Mouse (Mus musculus): ENCODE measurements around the gene Pqbp1. TPM values are rescaled to one million over a fixed set of nuclear protein-coding genes. Genes with fewer than 3 reads are reported as not detected.

Pqbp1 gene
- total and polyA plus RNA-seq, 2 experiments from 2014 or later = 136 to 232 TPM

- peak; percentile 67 for TF ChIP-seq CTCF (IDR thresholded peaks at IDR 0.05)
- Histone ChIP-seq H3K27ac (ENCODE audit: low read depth, low read length) (no peak overlapping the region), H3K4me1 (ENCODE audit: insufficient read depth, low read length) (no peaks in the 10 kb centered on the region), H3K36me3 (ENCODE audit: insufficient read depth, low read length) (no peaks in the 10 kb centered on the region), H3K4me3 (ENCODE audit: low read depth, low read length) (no peak overlapping the region), H3K9me3 (ENCODE audit: low read length) (no peaks in the 10 kb centered on the region), H3K27me3 (ENCODE audit: insufficient read depth, low read length) (no peaks in the 10 kb centered on the region), H3K9ac (replicated peaks; ENCODE audit: low read length, poor library complexity, severe bottlenecking) (no peak overlapping the region), H3K4me2 (ENCODE audit: low read depth, low read length, poor library complexity, severe bottlenecking) (no peak overlapping the region)
- DNase-seq (ENCODE audit: low spot score) (peak; percentile 42), ATAC-seq (ENCODE audit: low FRiP score) (no peak)
- WGBS = 49% methylated on average over 2 of the region's 2 CpGs
Observed at GRCm38 (mm10) chrX:7854578-7854977, 44.5 kb downstream of the Pqbp1 start.

DNA sequence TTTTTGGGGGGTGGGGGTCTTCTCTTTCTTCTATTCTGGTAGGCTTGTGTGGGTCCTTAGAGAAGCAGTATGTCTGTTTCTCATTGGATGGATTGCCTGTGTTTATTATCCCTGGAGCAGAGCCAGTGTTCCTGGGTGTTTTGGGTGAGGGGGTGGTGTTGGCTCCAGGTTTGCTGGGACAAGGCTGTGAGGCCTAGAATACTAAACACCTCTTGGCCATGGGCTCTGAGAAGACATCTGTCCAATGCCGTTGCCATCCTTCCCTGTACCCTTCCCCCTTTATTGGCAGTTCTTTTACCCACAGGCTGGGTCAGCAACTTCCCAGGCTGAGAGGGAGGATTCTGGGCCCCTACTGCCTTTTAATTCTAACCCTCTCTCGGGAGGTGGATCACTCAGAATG lies 51.2 kb downstream of the Pqbp1 start:
- no peak for TF ChIP-seq CTCF (IDR thresholded peaks at IDR 0.05)
- H3K27ac ChIP-seq (ENCODE audit: low read depth, low read length) = no peak overlapping the region
- no peak overlapping the region for H3K4me2 ChIP-seq (ENCODE audit: low read depth, low read length, poor library complexity, severe bottlenecking)
- 54% methylated on average over 2 of the region's 2 CpGs for WGBS
- 0 out of 2 replicates have a peak, but pooled peaks cover 3% of the 10 kb centered on the region for H3K36me3 ChIP-seq (ENCODE audit: insufficient read depth, low read length)
- no peaks in the 10 kb centered on the region for H3K4me1 ChIP-seq (ENCODE audit: insufficient read depth, low read length)
- no peaks in the 10 kb centered on the region for H3K27me3 ChIP-seq (ENCODE audit: insufficient read depth, low read length)
- H3K9ac ChIP-seq (replicated peaks; ENCODE audit: low read length, poor library complexity, severe bottlenecking) = no peak overlapping the region
- DNase-seq (ENCODE audit: low spot score) (peak; percentile 68), ATAC-seq (ENCODE audit: low FRiP score) (no peak; the same call in 1 of the 2 replicates)
- H3K4me3 ChIP-seq (ENCODE audit: low read depth, low read length) = no peak overlapping the region
- no peaks in the 10 kb centered on the region for H3K9me3 ChIP-seq (ENCODE audit: low read length)

Other genes with a start within 250 kb of the Pqbp1 start
- gene Prickle3, start 242.0 kb downstream of the Pqbp1 start, total RNA-seq (2014; rRNA removed) = 0.99 and 1.6 TPM in 2 replicates
- 1.1 and 1.3 TPM in 2 replicates for gene Prickle3, start 242.0 kb downstream of the Pqbp1 start, polyA plus RNA-seq (2015; fragmentation: Nextera tagmentation; extraction: Ambion mirVana)
- gene Plp2, start 227.9 kb downstream of the Pqbp1 start, total RNA-seq (2014; rRNA removed) = 9.1 and 16.4 TPM in 2 replicates
- 18.9 and 20.0 TPM in 2 replicates for gene Plp2, start 227.9 kb downstream of the Pqbp1 start, polyA plus RNA-seq (2015; fragmentation: Nextera tagmentation; extraction: Ambion mirVana)
- not detected in 2 replicates for gene Magix, start 218.0 kb downstream of the Pqbp1 start, total RNA-seq (2014; rRNA removed)
- gene Magix, start 218.0 kb downstream of the Pqbp1 start, polyA plus RNA-seq (2015; fragmentation: Nextera tagmentation; extraction: Ambion mirVana) = 0.07 and 0.13 TPM in 2 replicates
- 11.9 and 25.1 TPM in 2 replicates for gene Gpkow, start 202.1 kb downstream of the Pqbp1 start, total RNA-seq (2014; rRNA removed)
- 41.6 and 42.3 TPM in 2 replicates for gene Gpkow, start 202.1 kb downstream of the Pqbp1 start, polyA plus RNA-seq (2015; fragmentation: Nextera tagmentation; extraction: Ambion mirVana)
- gene Wdr45, start 184.9 kb downstream of the Pqbp1 start, total RNA-seq (2014; rRNA removed) = 34.6 and 42.0 TPM in 2 replicates
- gene Wdr45, start 184.9 kb downstream of the Pqbp1 start, polyA plus RNA-seq (2015; fragmentation: Nextera tagmentation; extraction: Ambion mirVana) = 27.2 and 30.5 TPM in 2 replicates
- gene Gm45208, start 177.0 kb downstream of the Pqbp1 start, total RNA-seq (2014; rRNA removed) = 0.71 TPM in 1 of 2 replicates, not detected in the other
- gene Gm45208, start 177.0 kb downstream of the Pqbp1 start, polyA plus RNA-seq (2015; fragmentation: Nextera tagmentation; extraction: Ambion mirVana) = not detected in 2 replicates
- gene Praf2, start 170.8 kb downstream of the Pqbp1 start, total RNA-seq (2014; rRNA removed) = 110 and 134 TPM in 2 replicates
- 136 and 146 TPM in 2 replicates for gene Praf2, start 170.8 kb downstream of the Pqbp1 start, polyA plus RNA-seq (2015; fragmentation: Nextera tagmentation; extraction: Ambion mirVana)
- gene Ccdc120, start 148.4 kb downstream of the Pqbp1 start, total RNA-seq (2014; rRNA removed) = 272 and 352 TPM in 2 replicates
- gene Ccdc120, start 148.4 kb downstream of the Pqbp1 start, polyA plus RNA-seq (2015; fragmentation: Nextera tagmentation; extraction: Ambion mirVana) = 64.9 and 71.6 TPM in 2 replicates
- gene Tfe3, start 136.7 kb downstream of the Pqbp1 start, total RNA-seq (2014; rRNA removed) = 21.0 and 22.3 TPM in 2 replicates
- gene Tfe3, start 136.7 kb downstream of the Pqbp1 start, polyA plus RNA-seq (2015; fragmentation: Nextera tagmentation; extraction: Ambion mirVana) = 20.0 and 21.0 TPM in 2 replicates
- gene Gripap1, start 109.5 kb downstream of the Pqbp1 start, total RNA-seq (2014; rRNA removed) = 27.2 and 36.3 TPM in 2 replicates
- gene Gripap1, start 109.5 kb downstream of the Pqbp1 start, polyA plus RNA-seq (2015; fragmentation: Nextera tagmentation; extraction: Ambion mirVana) = 63.9 and 68.4 TPM in 2 replicates
- gene Kcnd1, start 77.0 kb downstream of the Pqbp1 start, total RNA-seq (2014; rRNA removed) = 3.1 and 5.2 TPM in 2 replicates
- gene Kcnd1, start 77.0 kb downstream of the Pqbp1 start, polyA plus RNA-seq (2015; fragmentation: Nextera tagmentation; extraction: Ambion mirVana) = 4.6 and 5.3 TPM in 2 replicates
- 61.2 and 68.3 TPM in 2 replicates for gene Otud5, start 57.9 kb downstream of the Pqbp1 start, total RNA-seq (2014; rRNA removed)
- 37.0 and 39.6 TPM in 2 replicates for gene Otud5, start 57.9 kb downstream of the Pqbp1 start, polyA plus RNA-seq (2015; fragmentation: Nextera tagmentation; extraction: Ambion mirVana)
- gene Pim2, start 21.0 kb downstream of the Pqbp1 start, total RNA-seq (2014; rRNA removed) = 12.7 and 17.4 TPM in 2 replicates
- gene Pim2, start 21.0 kb downstream of the Pqbp1 start, polyA plus RNA-seq (2015; fragmentation: Nextera tagmentation; extraction: Ambion mirVana) = 20.4 and 20.9 TPM in 2 replicates
- gene Slc35a2, start 15.2 kb downstream of the Pqbp1 start, total RNA-seq (2014; rRNA removed) = 50.2 and 67.0 TPM in 2 replicates
- gene Slc35a2, start 15.2 kb downstream of the Pqbp1 start, polyA plus RNA-seq (2015; fragmentation: Nextera tagmentation; extraction: Ambion mirVana) = 42.9 and 46.2 TPM in 2 replicates
- gene Timm17b, start 88 bp upstream of the Pqbp1 start, total RNA-seq (2014; rRNA removed) = 42.6 and 43.4 TPM in 2 replicates
- 141 and 145 TPM in 2 replicates for gene Timm17b, start 88 bp upstream of the Pqbp1 start, polyA plus RNA-seq (2015; fragmentation: Nextera tagmentation; extraction: Ambion mirVana)
- gene Gm10491, start 8.6 kb upstream of the Pqbp1 start, total RNA-seq (2014; rRNA removed) = not detected in 2 replicates
- gene Gm10491, start 8.6 kb upstream of the Pqbp1 start, polyA plus RNA-seq (2015; fragmentation: Nextera tagmentation; extraction: Ambion mirVana) = not detected in 2 replicates
- gene Gm10490, start 10.3 kb upstream of the Pqbp1 start, total RNA-seq (2014; rRNA removed) = not detected in 2 replicates
- not detected in 2 replicates for gene Gm10490, start 10.3 kb upstream of the Pqbp1 start, polyA plus RNA-seq (2015; fragmentation: Nextera tagmentation; extraction: Ambion mirVana)
- gene Pcsk1n, start 20.6 kb upstream of the Pqbp1 start, total RNA-seq (2014; rRNA removed) = 111 and 161 TPM in 2 replicates
- gene Pcsk1n, start 20.6 kb upstream of the Pqbp1 start, polyA plus RNA-seq (2015; fragmentation: Nextera tagmentation; extraction: Ambion mirVana) = 534 and 561 TPM in 2 replicates
- not detected in 2 replicates for gene Eras, start 29.3 kb upstream of the Pqbp1 start, total RNA-seq (2014; rRNA removed)
- gene Eras, start 29.3 kb upstream of the Pqbp1 start, polyA plus RNA-seq (2015; fragmentation: Nextera tagmentation; extraction: Ambion mirVana) = not detected in 2 replicates
- 103 and 111 TPM in 2 replicates for gene Hdac6, start 48.6 kb upstream of the Pqbp1 start, total RNA-seq (2014; rRNA removed)
- gene Hdac6, start 48.6 kb upstream of the Pqbp1 start, polyA plus RNA-seq (2015; fragmentation: Nextera tagmentation; extraction: Ambion mirVana) = 65.5 and 68.3 TPM in 2 replicates
- not detected in 2 replicates for gene Gata1, start 78.8 kb upstream of the Pqbp1 start, total RNA-seq (2014; rRNA removed)
- not detected in 2 replicates for gene Gata1, start 78.8 kb upstream of the Pqbp1 start, polyA plus RNA-seq (2015; fragmentation: Nextera tagmentation; extraction: Ambion mirVana)
- gene Glod5, start 119.2 kb upstream of the Pqbp1 start, total RNA-seq (2014; rRNA removed) = 2.4 TPM in 1 of 2 replicates, not detected in the other
- 0.81 and 1.1 TPM in 2 replicates for gene Glod5, start 119.2 kb upstream of the Pqbp1 start, polyA plus RNA-seq (2015; fragmentation: Nextera tagmentation; extraction: Ambion mirVana)
- 32.0 and 45.0 TPM in 2 replicates for gene Suv39h1, start 175.5 kb upstream of the Pqbp1 start, total RNA-seq (2014; rRNA removed)
- 34.8 and 35.4 TPM in 2 replicates for gene Suv39h1, start 175.5 kb upstream of the Pqbp1 start, polyA plus RNA-seq (2015; fragmentation: Nextera tagmentation; extraction: Ambion mirVana)
- gene Was, start 191.2 kb upstream of the Pqbp1 start, total RNA-seq (2014; rRNA removed) = 0.52 and 0.60 TPM in 2 replicates
- 0.15 and 0.30 TPM in 2 replicates for gene Was, start 191.2 kb upstream of the Pqbp1 start, polyA plus RNA-seq (2015; fragmentation: Nextera tagmentation; extraction: Ambion mirVana)
- gene Wdr13, start 233.6 kb upstream of the Pqbp1 start, total RNA-seq (2014; rRNA removed) = 324 and 337 TPM in 2 replicates
- 59.9 and 60.4 TPM in 2 replicates for gene Wdr13, start 233.6 kb upstream of the Pqbp1 start, polyA plus RNA-seq (2015; fragmentation: Nextera tagmentation; extraction: Ambion mirVana)
- 371 and 394 TPM in 2 replicates for gene Rbm3, start 246.6 kb upstream of the Pqbp1 start, total RNA-seq (2014; rRNA removed)
- gene Rbm3, start 246.6 kb upstream of the Pqbp1 start, polyA plus RNA-seq (2015; fragmentation: Nextera tagmentation; extraction: Ambion mirVana) = 429 and 432 TPM in 2 replicates